In genomic region chr19:32501414-32501813, GRCm38 (mm10) we compare ENCODE assay signal across 9 mouse cellular contexts. TPM values are rescaled to one million over a fixed set of nuclear protein-coding genes. Genes with fewer than 3 reads are reported as not detected.
DNase-seq lines count a peak whose midpoint lies in the region; ATAC-seq and TF ChIP-seq lines count a peak whose summit lies in the region.
"Had no signal": no experiment of that assay in that cellular context is flagged by ENCODE, and none has a peak within 500 bp of the region (broad histone marks: within the 10 kb centered on the region; RNA-seq: fewer than 3 reads in every experiment).

No protein-coding gene starts in this region.

- DNase-seq in gastrocnemius, adult 2 months: no peak
- DNase-seq in gastrocnemius, postnatal 36 days: no peak
- DNase-seq in 416B (ENCODE audit: low read depth) (peak; percentile 67), R1 (ENCODE audit: low read depth, low spot score) (peak; percentile 43)
- DNase-seq in adrenal gland, postnatal 36 days: no peak
- DNase-seq in layer of hippocampus, adult 18-20 months (ENCODE audit: low spot score in 2 of 2): no peak
- DNase-seq: lung, adult 18-20 months had no signal

- peaks cover 13% of the 10 kb centered on the region for H3K36me3 ChIP-seq in intestine, postnatal 0 days (ENCODE audit: control insufficient read depth, insufficient read depth)
- peaks cover 13% of the 10 kb centered on the region; the same call in 1 of the 2 replicates for H3K36me3 ChIP-seq in kidney, embryonic 16.5 days (ENCODE audit: insufficient read depth, low read length)

- H3K9me3 ChIP-seq in intestine, postnatal 0 days (ENCODE audit: control insufficient read depth): no peaks in the 10 kb centered on the region
- no peaks in the 10 kb centered on the region for H3K9me3 ChIP-seq in kidney, embryonic 16.5 days (ENCODE audit: low read length)

- intact Hi-C loops in gastrocnemius, adult 2 months (cut with DNase I): loop anchor here (5.0 kb wide), 1 partner anchor 191 kb away; no protein-coding TSS in a partner anchor
- intact Hi-C loops in gastrocnemius, postnatal 36 days (cut with DNase I): no loop called here

- H3K27ac ChIP-seq in gastrocnemius, adult 2 months: no peak overlapping the region
- H3K27ac ChIP-seq in intestine, postnatal 0 days (ENCODE audit: low read depth, low read length): no peak overlapping the region
- no peak overlapping the region for H3K27ac ChIP-seq in kidney, embryonic 16.5 days (ENCODE audit: low read length)

- H3K9ac ChIP-seq in intestine, postnatal 0 days (ENCODE audit: low read depth, low read length): no peak overlapping the region
- no peak overlapping the region for H3K9ac ChIP-seq in kidney, embryonic 16.5 days (replicated peaks; ENCODE audit: low read length)

- peak; percentile 74 for TF ChIP-seq CTCF in gastrocnemius, adult 2 months (IDR thresholded peaks at IDR 0.05)
- TF ChIP-seq CTCF in intestine, postnatal 0 days (IDR thresholded peaks at IDR 0.05; ENCODE audit: low read depth): peak; percentile 77

- no peak overlapping the region for H3K4me2 ChIP-seq in intestine, postnatal 0 days (replicated peaks; ENCODE audit: low read depth)
- no peak overlapping the region for H3K4me2 ChIP-seq in kidney, embryonic 16.5 days (replicated peaks; ENCODE audit: low read depth, low read length)

- H3K4me1 ChIP-seq in intestine, postnatal 0 days (replicated peaks; ENCODE audit: control insufficient read depth, insufficient read depth, low read length): 0 out of 2 replicates have a peak, but pooled peaks cover 3% of the 10 kb centered on the region
- no peaks in the 10 kb centered on the region for H3K4me1 ChIP-seq in kidney, embryonic 16.5 days (ENCODE audit: insufficient read depth, low read length)

- ATAC-seq in intestine, postnatal 0 days: no peak; the same call in 1 of the 2 replicates
- no peak for ATAC-seq in kidney, embryonic 16.5 days (ENCODE audit: low FRiP score, low TSS enrichment)

- 69% methylated on average over 6 of the region's 6 CpGs for WGBS in intestine, postnatal 0 days
- 80% methylated on average over 6 of the region's 6 CpGs for WGBS in kidney, embryonic 16.5 days

- no peaks in the 10 kb centered on the region for H3K27me3 ChIP-seq in intestine, postnatal 0 days (replicated peaks; ENCODE audit: control insufficient read depth, insufficient read depth, low read length)
- no peaks in the 10 kb centered on the region for H3K27me3 ChIP-seq in kidney, embryonic 16.5 days (ENCODE audit: insufficient read depth, low read length)

- H3K4me3 ChIP-seq in gastrocnemius, adult 2 months: no peak overlapping the region
- no peak overlapping the region for H3K4me3 ChIP-seq in intestine, postnatal 0 days (ENCODE audit: low read depth, low read length)
- H3K4me3 ChIP-seq in kidney, embryonic 16.5 days (ENCODE audit: low read length): no peak overlapping the region

RNA-seq across cellular contexts. Expression of gene Minpp1, which starts 15.8 kb away (rescaled TPM):
- total RNA-seq in gastrocnemius, adult 2 months (2021): 10 to 100 TPM; 14.4 to 14.6 TPM
- 10 to 100 TPM; 12.7 to 15.2 TPM for total RNA-seq in gastrocnemius, postnatal 36 days (2021)
- 62.3 and 68.7 TPM in 2 replicates for polyA plus RNA-seq in intestine, postnatal 0 days (2015; fragmentation: Nextera tagmentation; extraction: Ambion mirVana)
- 10 to 100 TPM; 35.8 to 43.3 TPM for total RNA-seq in adrenal gland, postnatal 36 days (2021)
- polyA plus RNA-seq in kidney, embryonic 16.5 days (2015; fragmentation: Nextera tagmentation; extraction: Ambion mirVana): 72.1 and 74.4 TPM in 2 replicates
- 10 to 100 TPM; 61.4 to 61.5 TPM for total RNA-seq in layer of hippocampus, adult 18-20 months (2021)

RNA-seq across cellular contexts. Expression of gene Rpl9-ps6, which starts 35.0 kb away (rescaled TPM):
- 10 to 100 TPM; 27.1 to 36.4 TPM for total RNA-seq in gastrocnemius, adult 2 months (2021)
- total RNA-seq in gastrocnemius, postnatal 36 days (2021): 10 to 100 TPM; 25.7 to 26.5 TPM
- polyA plus RNA-seq in intestine, postnatal 0 days (2015; fragmentation: Nextera tagmentation; extraction: Ambion mirVana): 89.1 and 99.6 TPM in 2 replicates
- total RNA-seq in adrenal gland, postnatal 36 days (2021): 10 to 100 TPM; 50.7 to 57.0 TPM
- 97.9 and 161 TPM in 2 replicates for polyA plus RNA-seq in kidney, embryonic 16.5 days (2015; fragmentation: Nextera tagmentation; extraction: Ambion mirVana)
- total RNA-seq in layer of hippocampus, adult 18-20 months (2021): 10 to 100 TPM; 28.1 to 36.9 TPM

Comparison
In these comparisons a context has a peak if more than half of its experiments do, and no peak if none do; other contexts are left out.
1. DNase-seq: peak in 416B (single experiment) and R1 (single experiment); none in gastrocnemius, adult 2 months (single experiment), gastrocnemius, postnatal 36 days (0 of 2), adrenal gland, postnatal 36 days (0 of 2) and layer of hippocampus, adult 18-20 months (0 of 2).